Mouse (Mus musculus) midbrain, embryonic 15.5 days (tissue): ENCODE results near the gene Olfr509. TPM values are rescaled to one million over a fixed set of nuclear protein-coding genes. Genes with fewer than 3 reads are reported as not detected.
"Not testable (repeated sequence)": the region's sequence is repeated elsewhere in the genome, so short reads cannot be mapped to it uniquely, and the experiment has no call there.

Experiments used
- ATAC-seq: fragments of 200-750 bp; cut with Nextera tagmentation; replicated peaks from 2 replicates; pipeline ENCODE4 v1.8.0; 2017; ENCODE audit warnings: moderate TSS enrichment
- H3K27ac ChIP-seq: fragments of 300-500 bp; sonication (generic); 2 replicates; pipeline ENCODE4 v1.5.1; 2015; ENCODE audit warnings: mild to moderate bottlenecking, inconsistent platforms
- H3K27me3 ChIP-seq: fragments of 300-500 bp; sonication (generic); replicated peaks from 2 replicates; pipeline ENCODE4 v1.6.1; 2015; ENCODE audit warnings: inconsistent platforms
- H3K36me3 ChIP-seq: fragments of 300-500 bp; sonication (generic); replicated peaks from 2 replicates; pipeline ENCODE4 v1.6.1; 2015; ENCODE audit warnings: inconsistent platforms
- H3K4me1 ChIP-seq: fragments of 300-500 bp; sonication (generic); 2 replicates; pipeline ENCODE4 v1.6.1; 2015; ENCODE audit warnings: inconsistent platforms
- H3K4me2 ChIP-seq: fragments of 300-500 bp; sonication (generic); 2 replicates; pipeline ENCODE4 v1.6.1; 2015; ENCODE audit warnings: inconsistent platforms, mild to moderate bottlenecking, moderate library complexity
- H3K4me3 ChIP-seq: fragments of 300-500 bp; sonication (generic); 2 replicates; pipeline ENCODE4 v1.5.1; 2015; ENCODE audit warnings: mild to moderate bottlenecking, inconsistent platforms
- H3K9ac ChIP-seq: fragments of 300-500 bp; sonication (generic); 2 replicates; pipeline ENCODE4 v1.6.1; 2015; ENCODE audit warnings: mild to moderate bottlenecking, inconsistent platforms
- H3K9me3 ChIP-seq: fragments of 300-500 bp; sonication (generic); 2 replicates; pipeline ENCODE4 v1.6.1; 2016; ENCODE audit warnings: inconsistent platforms
- WGBS: fragments of 180-500 bp; shearing (Covaris S2); methylation state at CpG from one replicate; pipeline ENCODE4 v1.1.7; 2015; ENCODE audit warnings: mixed read lengths; 5-methylcytosine and 5-hydroxymethylcytosine counted together
- polyA plus RNA-seq: library from polyadenylated mRNA; unstranded; fragments of >200 nt; fragmentation: Nextera tagmentation; extraction: Ambion mirVana; gene quantifications from 2 replicates; pipeline ENCODE4 v1.2.1, GENCODE M21; 2015

Gene Olfr509
- polyA plus RNA-seq, result 0.09 TPM in 1 of 2 replicates, not detected in the other

GRCm38 (mm10) chr7:108651806-108652205, at the start of gene Olfr509:
Gene Olfr509, minus strand, starts transcription at chr7:108651906.
- no peaks in the 10 kb centered on the region for H3K9me3 ChIP-seq
- H3K4me3 ChIP-seq, result no peak within 1 kb of the TSS
- H3K36me3 ChIP-seq, result no peaks in the 10 kb centered on the region
- no peak within 1 kb of the TSS for H3K4me2 ChIP-seq
- no peak for ATAC-seq
- H3K4me1 ChIP-seq, result no peaks in the 10 kb centered on the region
- no peak within 1 kb of the TSS for H3K27ac ChIP-seq
- no peak within 1 kb of the TSS for H3K9ac ChIP-seq
- H3K27me3 ChIP-seq, result no peaks in the 10 kb centered on the region

DNA sequence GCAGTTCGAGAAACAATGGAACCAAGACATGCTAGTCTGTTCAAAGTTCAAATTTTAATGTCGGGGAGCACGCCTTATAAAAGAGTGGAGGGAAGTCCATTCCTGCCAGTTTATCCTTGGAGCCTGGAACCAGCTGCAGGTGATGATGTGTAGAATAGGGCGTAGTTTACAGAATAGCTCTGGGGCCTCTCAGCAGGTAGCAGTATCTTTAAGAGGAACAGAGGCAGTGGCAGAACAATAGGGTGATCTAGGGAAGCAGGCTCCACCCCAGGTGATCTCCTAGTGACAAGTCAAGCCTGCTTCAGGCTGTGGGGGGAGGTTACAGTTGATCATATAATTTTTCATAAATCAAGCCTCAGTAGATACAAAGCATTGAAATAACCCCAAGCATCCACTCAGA, 27.2 kb upstream of the Olfr509 start:
- Histone ChIP-seq H3K36me3 (no peaks in the 10 kb centered on the region), H3K27me3 (no peaks in the 10 kb centered on the region), H3K27ac (no peak overlapping the region), H3K9me3 (peaks cover 6% of the 10 kb centered on the region; the same call in 1 of the 2 replicates), H3K4me1 (no peaks in the 10 kb centered on the region), H3K9ac (no peak overlapping the region), H3K4me2 (no peak overlapping the region), H3K4me3 (no peak overlapping the region)
- WGBS, result 88% methylated on average over 4 of the region's 4 CpGs
- ATAC-seq, result no peak

DNA sequence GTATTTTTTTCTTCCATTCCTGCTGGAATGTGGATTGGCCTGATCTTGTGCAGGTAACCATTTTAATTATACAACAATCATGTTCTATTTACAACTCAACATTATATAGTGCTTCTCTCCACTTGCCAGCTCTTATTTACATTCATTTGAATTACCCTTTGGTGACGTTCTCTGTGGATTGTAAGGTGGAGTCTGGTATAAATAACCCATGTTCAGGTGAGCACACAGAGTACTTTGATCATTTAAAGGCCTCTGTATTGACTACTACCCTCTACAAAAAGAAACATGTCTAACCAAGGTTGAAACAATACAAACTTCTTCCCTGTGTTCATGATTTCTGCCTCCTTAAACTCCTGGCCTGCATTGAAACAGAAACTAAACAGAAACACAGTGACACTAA, 19.4 kb upstream of the Olfr509 start:
- no peaks in the 10 kb centered on the region for H3K36me3 ChIP-seq
- no peak overlapping the region for H3K27ac ChIP-seq
- no peaks in the 10 kb centered on the region for H3K27me3 ChIP-seq
- no peak overlapping the region for H3K4me3 ChIP-seq
- no peak overlapping the region for H3K9ac ChIP-seq
- no peak for ATAC-seq
- WGBS, result 73% methylated on average over 1 of the region's 1 CpGs
- H3K4me2 ChIP-seq, result no peak overlapping the region
- H3K9me3 ChIP-seq, result peaks cover 5% of the 10 kb centered on the region; the same call in 1 of the 2 replicates
- H3K4me1 ChIP-seq, result no peaks in the 10 kb centered on the region

DNA sequence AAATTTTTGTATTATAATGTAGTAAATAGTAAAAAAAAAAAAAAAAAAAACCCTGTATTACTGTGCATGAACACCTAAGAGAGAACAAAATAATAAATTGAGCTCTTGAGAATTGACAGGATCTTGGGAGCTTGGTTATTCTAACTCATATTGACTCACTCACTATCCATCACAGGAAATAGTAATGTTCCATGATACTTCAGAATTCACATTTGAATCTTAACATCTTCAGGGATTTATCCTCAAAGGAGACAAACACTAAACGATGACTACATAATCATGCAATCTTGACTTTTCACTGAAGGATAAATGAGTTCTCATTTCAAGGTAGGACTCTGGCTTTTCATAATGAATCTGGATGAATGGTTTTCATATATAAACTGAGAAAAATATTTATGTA, 14.4 kb upstream of the Olfr509 start, which contains the start of gene Olfr510:
Olfr510 (plus strand) TSS at position 301 of the 400 bp plus-strand sequence.
- Histone ChIP-seq H3K27me3 (no peaks in the 10 kb centered on the region), H3K9me3 (no peaks in the 10 kb centered on the region), H3K27ac (no peak within 1 kb of the TSS), H3K36me3 (no peaks in the 10 kb centered on the region), H3K4me1 (no peaks in the 10 kb centered on the region), H3K4me2 (no peak within 1 kb of the TSS), H3K9ac (no peak within 1 kb of the TSS), H3K4me3 (no peak within 1 kb of the TSS)
- no peak for ATAC-seq
- WGBS, result 93% methylated on average over 1 of the region's 1 CpGs

GRCm38 (mm10) chr7:108662419-108662818, 10.7 kb upstream of the Olfr509 start:
- Histone ChIP-seq H3K9me3 (no peaks in the 10 kb centered on the region), H3K27me3 (no peaks in the 10 kb centered on the region), H3K9ac (no peak overlapping the region), H3K27ac (no peak overlapping the region), H3K4me3 (no peak overlapping the region), H3K4me1 (no peaks in the 10 kb centered on the region), H3K4me2 (no peak overlapping the region), H3K36me3 (no peaks in the 10 kb centered on the region)
- WGBS, result 89% methylated on average over 3 of the region's 3 CpGs
- ATAC-seq, result no peak

DNA sequence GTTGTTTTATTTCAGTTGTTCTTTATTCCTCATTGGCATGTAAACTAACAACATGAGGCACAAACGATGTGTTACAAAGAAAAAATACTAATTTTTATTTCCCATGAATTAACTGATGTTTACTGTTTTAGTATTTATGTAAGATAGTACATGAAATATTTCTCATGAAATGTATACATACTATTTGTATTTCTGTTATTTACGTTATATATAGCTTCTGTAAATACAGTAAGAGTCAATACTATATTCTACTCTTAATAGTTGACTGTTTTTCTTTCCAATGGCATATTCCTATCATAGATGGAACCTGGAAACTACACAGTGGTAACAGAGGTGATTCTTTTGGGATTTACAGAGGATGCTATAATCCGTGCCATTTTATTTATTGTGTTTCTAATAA, 22.0 kb downstream of the Olfr509 start, which contains the start of gene Olfr508:
Olfr508 (plus strand) TSS at position 301 of the 400 bp plus-strand sequence.
- no peak for ATAC-seq
- no peak within 1 kb of the TSS for H3K4me3 ChIP-seq
- no peaks in the 10 kb centered on the region for H3K9me3 ChIP-seq

DNA sequence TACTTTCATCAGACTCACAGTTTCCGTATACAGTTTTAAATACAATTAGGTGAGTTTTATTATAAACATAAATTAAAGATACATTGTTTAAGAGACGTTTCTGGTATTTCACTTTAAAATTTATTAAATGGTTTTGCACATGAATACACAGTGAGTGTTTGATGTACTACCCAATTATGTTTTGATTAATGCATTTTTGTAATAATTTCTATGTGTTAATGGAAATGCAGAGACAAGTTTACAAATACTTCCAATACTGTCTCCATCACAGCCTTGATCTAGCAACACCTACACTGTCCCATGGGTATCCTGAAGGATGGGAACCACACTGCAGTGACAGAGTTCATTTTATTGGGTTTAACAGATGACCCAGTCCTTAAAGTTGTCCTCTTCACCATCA, 30.2 kb downstream of the Olfr509 start, which contains the start of gene Olfr507:
Olfr507 (plus strand) TSS at position 301 of the 400 bp plus-strand sequence.
- Histone ChIP-seq H3K9ac (no peak within 1 kb of the TSS), H3K36me3 (no peaks in the 10 kb centered on the region), H3K27ac (no peak within 1 kb of the TSS), H3K9me3 (no peaks in the 10 kb centered on the region), H3K27me3 (no peaks in the 10 kb centered on the region), H3K4me3 (no peak within 1 kb of the TSS), H3K4me1 (no peaks in the 10 kb centered on the region), H3K4me2 (no peak within 1 kb of the TSS)
- 72% methylated on average over 2 of the region's 2 CpGs for WGBS
- ATAC-seq, result no peak

More for the DNA sequence above, 22.0 kb downstream of the Olfr509 start, which contains the start of gene Olfr508:
- 92% methylated on average over 3 of the region's 3 CpGs for WGBS
- H3K27ac ChIP-seq, result no peak within 1 kb of the TSS
- H3K4me1 ChIP-seq, result no peaks in the 10 kb centered on the region
- no peaks in the 10 kb centered on the region for H3K36me3 ChIP-seq
- no peak within 1 kb of the TSS for H3K9ac ChIP-seq
- no peaks in the 10 kb centered on the region for H3K27me3 ChIP-seq
- H3K4me2 ChIP-seq, result no peak within 1 kb of the TSS

GRCm38 (mm10) chr7:108616781-108617180, 34.9 kb downstream of the Olfr509 start:
- 67% methylated on average over 3 of the region's 3 CpGs for WGBS
- ATAC-seq, H3K9me3 ChIP-seq, H3K27ac ChIP-seq, H3K4me1 ChIP-seq, H3K4me3 ChIP-seq, H3K27me3 ChIP-seq, H3K4me2 ChIP-seq, H3K36me3 ChIP-seq, H3K9ac ChIP-seq: not testable (repeated sequence)

- no peak overlapping the region for H3K9ac ChIP-seq
- no peak overlapping the region for H3K4me3 ChIP-seq
- no peaks in the 10 kb centered on the region for H3K27me3 ChIP-seq
- H3K36me3 ChIP-seq, result no peaks in the 10 kb centered on the region
- H3K4me1 ChIP-seq, result no peaks in the 10 kb centered on the region
- no peak for ATAC-seq
- H3K4me2 ChIP-seq, result no peak overlapping the region
- no peak overlapping the region for H3K27ac ChIP-seq
- WGBS, result 85% methylated on average over 2 of the region's 2 CpGs
- H3K9me3 ChIP-seq, result no peaks in the 10 kb centered on the region
Measured at GRCm38 (mm10) chr7:108614110-108614509, 37.6 kb downstream of the Olfr509 start.

DNA sequence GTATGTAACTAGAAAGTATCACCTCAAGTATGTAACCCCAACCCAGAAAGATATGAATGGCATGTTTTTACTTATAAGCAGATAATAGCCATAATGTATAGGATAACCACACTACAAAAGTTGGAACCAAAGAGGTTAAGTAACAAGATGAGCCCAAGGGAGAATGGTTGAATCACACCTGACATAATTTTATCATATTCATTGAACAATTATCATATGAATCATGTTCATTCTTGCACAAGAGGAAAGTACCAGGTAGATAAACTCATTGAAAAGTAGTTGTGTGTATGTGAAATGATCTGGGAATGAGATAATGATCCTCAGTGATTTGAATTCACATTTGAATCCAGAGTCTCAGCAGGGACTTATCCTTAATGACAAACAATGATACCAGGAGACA, 41.2 kb downstream of the Olfr509 start, which contains the start of gene Olfr506:
Olfr506 (plus strand) TSS at position 301 of the 400 bp plus-strand sequence.
- Histone ChIP-seq H3K4me2 (no peak within 1 kb of the TSS), H3K27ac (no peak within 1 kb of the TSS), H3K36me3 (no peaks in the 10 kb centered on the region), H3K27me3 (no peaks in the 10 kb centered on the region), H3K9ac (no peak within 1 kb of the TSS), H3K4me3 (no peak within 1 kb of the TSS), H3K9me3 (no peaks in the 10 kb centered on the region), H3K4me1 (no peaks in the 10 kb centered on the region)
- ATAC-seq, result no peak

DNA sequence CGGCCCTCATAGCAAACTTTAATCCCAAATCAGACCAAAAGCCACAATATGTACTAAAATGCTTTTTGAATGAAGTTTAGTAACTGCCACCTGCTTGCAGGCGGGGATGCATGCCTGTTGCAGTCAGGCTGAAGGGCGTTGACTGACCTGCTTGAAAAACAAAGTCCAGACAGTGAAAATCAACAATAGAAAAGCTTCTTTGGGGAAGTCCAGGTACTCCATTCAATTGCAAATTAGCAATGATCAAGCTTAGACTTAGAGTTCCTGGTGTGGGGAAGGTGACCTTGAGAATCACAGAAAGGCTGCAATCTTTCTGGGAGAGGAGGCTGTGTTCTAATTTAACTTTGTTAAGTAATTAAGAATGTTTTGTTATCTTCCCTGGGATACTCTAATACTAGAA, 49.8 kb downstream of the Olfr509 start:
- not testable (repeated sequence) for H3K27ac ChIP-seq
- 88% methylated on average over 3 of the region's 3 CpGs for WGBS

More for the DNA sequence above, 49.8 kb downstream of the Olfr509 start:
- not testable (repeated sequence) for ATAC-seq, H3K27me3 ChIP-seq, H3K9ac ChIP-seq, H3K4me1 ChIP-seq, H3K4me3 ChIP-seq, H3K4me2 ChIP-seq, H3K9me3 ChIP-seq, H3K36me3 ChIP-seq
